Mouse (Mus musculus) embryo, embryonic 11 days (tissue): ENCODE results near the gene Hmg20b.

Experiments
- DNase-seq: peaks from one replicate; pipeline ENCODE4 v3.0.0-alpha.2; 2015

Hmg20b gene

DNA sequence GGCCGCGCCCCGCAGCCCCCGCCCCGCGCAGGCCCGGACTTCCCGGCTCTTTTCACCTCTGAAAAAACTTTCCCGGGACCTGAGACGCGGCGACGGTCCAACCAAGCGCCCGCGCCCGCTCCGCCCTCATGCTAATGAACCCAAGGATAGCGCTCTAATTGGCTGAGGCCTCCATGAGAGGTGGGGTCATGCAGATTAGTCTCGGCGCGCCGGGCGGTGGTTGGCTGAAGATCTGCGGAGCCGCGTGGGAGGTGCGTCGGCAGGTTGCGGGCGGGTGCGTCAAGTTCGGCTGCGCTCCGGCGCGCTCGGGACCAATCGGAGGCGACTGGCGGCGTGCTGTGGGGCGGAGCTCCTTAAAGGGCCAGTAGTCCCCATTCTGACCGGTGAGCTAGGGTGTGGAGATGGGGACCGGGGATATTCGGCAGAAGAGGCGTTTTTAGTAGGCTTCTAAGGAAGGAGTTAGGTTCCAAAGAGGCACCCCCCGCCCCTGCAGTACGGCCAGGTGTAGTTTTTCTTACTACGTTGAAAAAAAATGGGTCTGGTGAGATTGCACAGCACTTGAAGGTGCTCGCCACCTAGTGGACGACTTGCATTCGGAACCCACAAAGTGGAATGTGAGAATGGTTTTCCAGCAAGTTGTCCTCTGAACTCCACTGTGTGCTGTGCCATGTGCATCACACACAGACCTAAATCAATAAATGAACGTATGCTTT lies at the start of gene Hmg20b:
Gene Hmg20b, minus strand, starts transcription at position 130 of the 713 bp plus-strand sequence.
- peak; percentile 100 for DNase-seq

DNA sequence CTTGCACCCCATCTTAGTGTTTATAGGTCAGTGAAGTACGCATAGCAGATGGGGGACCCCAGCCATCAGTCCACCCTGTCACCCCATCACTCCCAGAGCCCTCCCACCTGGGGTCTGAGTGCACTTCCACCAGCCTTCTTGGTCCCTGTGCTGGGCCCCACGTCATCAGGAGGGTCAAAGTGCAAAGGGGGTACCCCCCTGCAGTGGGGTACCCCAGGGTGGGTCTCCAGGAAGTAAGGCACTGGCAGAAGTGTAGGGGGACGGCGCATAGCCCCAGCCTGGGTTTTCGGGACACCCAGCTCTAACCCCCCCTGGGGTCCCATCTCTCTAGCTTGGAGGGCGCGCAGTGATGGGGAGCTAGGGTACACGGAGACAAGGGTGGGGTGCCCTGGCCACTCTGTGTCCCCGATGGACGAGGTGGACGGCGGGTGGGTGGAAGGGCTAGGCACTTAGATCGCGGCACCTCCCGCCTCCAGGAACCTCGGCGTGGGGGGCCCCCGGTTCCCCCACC lies 49.6 kb upstream of the Hmg20b start:
- no peak for DNase-seq

DNA sequence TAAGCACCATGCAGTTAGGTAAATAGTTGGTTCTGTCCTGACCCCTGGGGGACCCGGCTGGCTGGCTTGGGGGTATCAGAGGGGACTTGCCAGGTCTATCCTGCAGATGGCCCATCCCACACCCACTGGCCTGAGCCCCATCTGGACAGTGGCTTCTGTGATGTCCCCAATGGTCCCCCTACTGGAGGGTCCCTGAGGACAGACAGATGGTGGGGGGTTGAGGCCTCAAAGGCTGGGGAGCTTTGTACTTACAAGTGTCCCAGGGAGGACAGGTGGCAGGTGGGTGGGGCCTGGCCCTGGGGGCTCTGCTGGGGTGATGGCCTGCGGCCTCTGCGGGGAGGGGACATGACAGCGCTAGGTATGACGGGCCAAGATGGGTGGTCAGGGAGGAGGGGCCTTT lies 49.0 kb upstream of the Hmg20b start:
- DNase-seq, result no peak

- no peak for DNase-seq
Observed at GRCm38 (mm10) chr10:81396749-81397148, 46.5 kb upstream of the Hmg20b start.

DNA sequence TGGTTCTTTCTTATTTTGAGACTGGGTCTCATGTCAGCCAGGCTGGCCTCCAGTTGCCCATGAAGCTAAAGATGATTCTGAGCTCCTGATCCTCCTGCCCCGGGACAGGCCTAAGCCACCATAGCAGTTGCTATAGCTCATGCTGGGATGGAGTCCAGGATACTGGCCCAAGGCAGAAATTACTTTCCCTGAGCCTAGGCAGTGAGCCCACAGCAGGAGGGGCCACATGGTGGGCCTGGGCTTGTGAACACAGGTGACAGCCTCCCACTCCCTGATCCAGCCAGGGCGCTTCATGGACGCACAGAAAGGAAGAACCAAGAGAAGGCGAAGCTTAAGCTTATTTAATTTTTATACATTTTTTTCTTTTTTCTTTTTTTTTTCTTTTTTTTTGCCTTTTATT lies 45.6 kb upstream of the Hmg20b start:
- DNase-seq, result no peak

- DNase-seq, result peak; percentile 79
Observed at GRCm38 (mm10) chr10:81395127-81395526, 44.8 kb upstream of the Hmg20b start.

- DNase-seq, result no peak
Observed at GRCm38 (mm10) chr10:81393456-81394063, 43.3 kb upstream of the Hmg20b start.

- no peak for DNase-seq
Observed at GRCm38 (mm10) chr10:81392781-81393185, 42.5 kb upstream of the Hmg20b start, which contains the start of gene Smim24. Gene Smim24 (plus strand): TSS chr10:81393051.

DNA sequence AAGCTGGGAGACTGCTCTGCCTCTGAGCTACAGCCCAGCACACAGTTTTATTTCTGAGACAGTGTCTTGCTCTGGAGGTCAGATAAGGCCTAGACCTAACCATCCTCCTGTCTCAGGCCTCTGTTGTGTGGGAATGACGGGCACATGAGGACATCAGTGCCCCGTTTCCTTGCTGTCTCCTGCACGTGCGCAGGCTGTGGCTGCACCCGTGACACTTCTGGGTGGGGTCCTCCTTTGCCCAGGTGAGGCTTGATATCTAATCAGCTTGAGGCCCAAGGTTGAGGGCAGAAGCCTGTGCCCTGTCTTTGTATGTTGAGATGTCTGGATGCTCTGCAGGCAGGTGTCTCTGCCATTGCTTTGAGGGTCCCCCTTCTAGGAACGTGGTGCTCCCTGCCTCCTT lies 42.0 kb upstream of the Hmg20b start:
- no peak for DNase-seq

GRCm38 (mm10) chr10:81390678-81390965 lies 40.3 kb upstream of the Hmg20b start:
- DNase-seq, result no peak

DNA sequence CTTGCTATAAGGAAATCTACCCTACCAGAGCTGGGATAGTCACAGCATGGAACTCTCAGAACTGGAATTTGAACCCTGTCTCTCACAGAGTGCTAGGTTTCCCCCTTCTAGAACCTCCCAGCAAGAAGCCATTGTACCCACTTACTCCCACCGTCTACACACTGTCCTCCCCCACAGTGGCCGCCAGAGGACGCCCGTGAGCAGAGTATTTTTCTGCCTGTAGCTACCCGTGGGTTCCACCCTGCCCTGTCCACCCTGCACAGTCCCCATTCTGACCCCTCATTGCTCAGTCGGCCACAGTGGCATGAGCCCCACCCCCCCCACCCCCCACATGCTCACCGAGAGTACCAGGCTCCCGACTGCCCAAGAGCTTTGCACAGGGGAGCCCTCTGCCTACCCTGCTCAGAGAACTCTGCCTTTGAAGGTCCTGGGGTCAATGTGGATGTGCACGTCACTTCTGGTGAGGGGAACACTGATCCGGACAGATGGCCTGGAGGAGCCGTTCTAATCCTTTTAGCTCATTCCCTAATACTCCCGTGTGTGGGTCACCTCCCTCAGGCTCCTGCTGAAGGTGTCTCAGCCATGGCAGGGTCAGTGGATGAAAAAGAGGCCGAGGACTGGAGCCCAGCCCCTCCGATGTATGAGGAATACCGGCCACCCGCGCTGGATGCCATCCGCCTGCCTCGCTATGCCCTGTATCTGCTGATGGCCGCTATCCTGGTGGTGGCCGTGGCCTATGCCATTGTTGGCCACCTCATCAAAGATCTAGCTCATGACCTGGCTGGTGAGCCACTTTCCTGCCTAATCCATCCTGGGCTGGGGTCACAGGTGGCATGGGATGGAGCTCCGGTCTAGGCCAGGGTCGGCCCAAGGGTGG lies 39.8 kb upstream of the Hmg20b start:
- DNase-seq, result no peak

DNA sequence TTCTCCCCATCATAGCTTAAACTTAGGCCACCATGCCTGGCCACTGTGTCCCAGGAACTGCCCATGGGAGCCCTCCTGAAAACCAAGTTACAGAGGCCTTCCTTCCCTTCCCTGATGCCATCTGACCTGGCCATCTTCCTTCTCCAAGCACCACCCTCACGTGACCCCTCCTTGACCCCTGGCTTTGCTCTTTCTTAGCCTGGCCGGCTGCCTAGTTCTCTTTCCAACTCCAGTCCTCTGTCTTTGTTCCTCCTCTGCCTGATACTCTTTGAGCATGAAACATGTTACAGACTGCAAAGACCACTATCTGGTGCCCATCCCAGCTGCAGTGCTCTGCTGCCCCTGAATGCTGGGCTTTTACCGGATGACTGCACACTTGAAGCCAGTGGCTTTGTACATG lies 39.1 kb upstream of the Hmg20b start:
- DNase-seq, result no peak

DNA sequence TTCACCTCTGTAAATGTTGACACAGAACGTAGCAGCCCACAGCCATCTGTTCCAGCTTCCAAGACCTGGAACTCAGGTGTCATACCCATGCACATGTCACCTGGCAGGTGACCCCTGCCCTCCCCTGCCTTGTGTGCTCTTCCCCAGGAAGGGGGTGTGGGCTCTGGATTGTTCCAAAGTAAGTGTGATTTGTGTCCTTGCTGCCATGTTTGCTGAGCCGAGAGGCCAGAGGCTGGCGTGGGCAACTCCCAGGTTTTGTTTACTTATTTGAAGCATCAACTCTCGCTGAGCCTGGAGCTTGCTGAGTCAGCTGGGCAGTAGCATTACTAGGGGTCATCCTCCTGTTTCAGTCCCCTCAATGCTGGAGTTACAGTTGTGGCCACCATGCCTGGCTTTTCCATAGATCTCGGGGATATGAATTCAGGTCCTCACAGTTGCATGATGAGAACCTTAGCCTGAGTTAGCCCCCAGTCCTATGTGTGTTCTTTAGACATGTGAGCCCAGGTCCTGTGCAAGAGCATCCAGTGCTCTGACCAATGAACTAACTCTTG lies 38.3 kb upstream of the Hmg20b start, which contains the start of gene Gm48552:
Gene Gm48552, plus strand, starts transcription at position 501 of the 551 bp plus-strand sequence.
- DNase-seq, result no peak

DNA sequence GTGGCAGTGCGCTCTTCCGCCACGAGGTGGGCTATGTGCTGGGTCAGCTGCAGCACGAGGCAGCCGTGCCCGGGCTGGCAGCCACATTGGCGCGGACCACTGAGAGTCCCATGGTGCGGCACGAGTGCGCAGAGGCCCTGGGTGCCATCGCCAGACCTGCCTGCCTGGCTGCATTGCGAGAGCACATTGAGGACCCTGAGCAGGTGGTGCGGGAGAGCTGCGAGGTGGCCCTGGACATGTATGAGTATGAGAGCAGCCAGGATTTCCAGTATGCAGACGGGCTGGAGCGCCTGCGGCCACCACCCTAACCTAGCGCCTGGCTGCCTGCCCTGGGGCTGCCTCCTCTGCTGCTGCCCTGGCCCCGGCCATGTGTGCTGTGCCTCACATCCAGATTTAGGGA lies 37.4 kb upstream of the Hmg20b start:
- DNase-seq, result no peak

GRCm38 (mm10) chr10:81385603-81386306 lies 35.5 kb upstream of the Hmg20b start:
- DNase-seq, result no peak

DNA sequence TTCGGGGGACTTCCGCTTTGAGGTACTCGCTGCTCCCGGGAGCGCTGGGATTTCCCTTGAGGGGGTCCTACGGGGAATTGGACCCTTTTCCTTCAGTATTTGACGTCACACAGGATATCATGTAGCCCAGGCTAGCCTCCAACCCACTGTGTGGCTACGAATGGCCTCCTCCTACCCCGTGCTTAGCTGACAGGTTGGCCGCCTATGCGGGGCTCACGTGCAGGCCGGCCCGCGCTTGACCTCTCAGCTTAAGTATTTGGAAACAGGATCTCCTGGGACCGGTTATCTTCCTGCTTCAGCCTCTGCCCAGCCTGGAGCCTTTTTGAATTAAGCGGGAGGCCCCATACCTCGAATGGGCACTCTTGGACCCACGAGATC lies 34.3 kb upstream of the Hmg20b start:
- DNase-seq, result no peak

- DNase-seq, result peak; percentile 99
Observed at GRCm38 (mm10) chr10:81383802-81384604, 33.7 kb upstream of the Hmg20b start, which contains the start of the genes Dohh and Gm48551. Gene Dohh (plus strand): TSS chr10:81384428. Gene Gm48551 (plus strand): TSS chr10:81384466.

DNA sequence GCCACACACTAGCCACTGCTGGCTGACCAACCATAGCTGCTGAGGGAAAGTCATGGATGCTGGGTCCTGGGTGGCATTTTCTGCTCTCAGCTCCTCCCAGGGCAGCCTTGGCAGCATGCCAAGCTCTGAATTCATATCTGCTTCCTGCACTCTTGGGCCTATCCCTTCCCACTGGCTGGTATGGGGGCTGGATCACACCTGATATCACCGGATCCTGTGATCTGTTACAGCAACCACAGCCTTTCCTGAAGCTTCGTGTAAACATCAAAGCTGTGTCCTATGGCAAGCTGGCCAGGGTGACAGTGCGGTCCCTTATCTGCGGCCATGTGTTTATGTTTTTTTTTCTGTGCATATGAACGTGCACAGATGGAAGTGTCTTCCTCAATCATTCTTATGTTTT lies 31.8 kb upstream of the Hmg20b start:
- DNase-seq, result no peak

DNA sequence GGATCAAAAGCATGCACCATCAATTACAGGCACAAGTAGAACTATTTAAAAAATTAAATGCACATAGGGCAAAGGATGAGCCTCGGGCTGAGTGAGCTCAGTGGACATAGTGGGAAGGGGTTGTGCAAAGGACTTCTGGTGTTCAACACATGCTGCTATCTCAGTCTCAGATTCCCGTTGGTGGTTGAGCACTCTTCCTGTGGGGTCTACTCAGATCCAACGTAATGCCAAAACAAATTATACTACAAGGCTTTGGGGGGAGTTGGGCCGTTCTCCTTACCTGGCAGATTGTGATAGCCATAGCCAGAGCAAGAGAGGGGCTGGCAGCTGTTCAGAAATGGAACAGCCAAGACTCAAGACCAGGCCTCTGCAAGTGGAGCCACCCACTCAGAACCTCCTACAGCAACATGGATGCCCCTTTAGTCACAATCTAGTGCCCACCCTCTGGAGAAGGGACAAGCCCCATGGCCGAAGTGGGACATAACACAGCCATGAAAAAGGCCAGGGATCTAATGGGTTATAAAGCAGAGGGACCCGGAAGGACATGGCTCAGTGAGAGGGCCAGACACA lies 29.6 kb upstream of the Hmg20b start:
- no peak for DNase-seq

GRCm38 (mm10) chr10:81379183-81379553 lies 28.9 kb upstream of the Hmg20b start:
- no peak for DNase-seq

GRCm38 (mm10) chr10:81378553-81379182 lies 28.4 kb upstream of the Hmg20b start:
- peak; percentile 100 for DNase-seq
